Mouse (Mus musculus) olfactory bulb, adult 2 months (tissue): ENCODE measurements around the gene Rab27a.

Source experiments
- CTCF ChIP-seq: fragments of 200-500 bp; IDR thresholded peaks from 2 replicates; pipeline ENCODE4 v1.5.1; 2012; ENCODE audit warnings: low read depth, mild to moderate bottlenecking, low read length, moderate library complexity; ENCODE audit not compliant: insufficient read depth
- POLR2A ChIP-seq: fragments of 200-500 bp; IDR thresholded peaks from 2 replicates; pipeline ENCODE4 v1.6.1; 2012; ENCODE audit warnings: mild to moderate bottlenecking, low read depth, low read length, moderate library complexity; ENCODE audit not compliant: insufficient read depth

DNA sequence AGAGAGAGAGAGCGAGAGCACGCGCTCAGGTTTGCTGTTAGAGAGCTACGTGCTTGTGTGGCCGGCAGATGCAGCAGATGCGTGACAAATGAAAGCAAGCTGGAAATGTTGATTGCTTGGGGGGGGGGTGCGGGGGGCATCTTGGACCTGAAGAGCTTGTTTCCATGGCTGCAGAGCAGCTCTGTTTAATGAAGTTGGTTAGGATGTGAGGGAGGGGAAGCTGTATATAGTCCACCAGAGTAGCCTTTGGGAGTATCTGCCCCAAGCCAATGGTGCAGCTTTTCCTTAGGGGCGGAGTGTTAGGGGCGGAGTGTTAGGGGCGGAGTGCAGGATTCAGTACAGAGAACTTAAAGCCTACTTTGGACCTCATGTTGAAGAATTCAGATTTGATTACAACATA, 22.4 kb downstream of the Rab27a start:
- TF ChIP-seq POLR2A (no peak), CTCF (no peak)
